Mouse (Mus musculus) frontal cortex, postnatal 10 days (tissue): Measurements from ENCODE around the gene Strap.

Experiments used
- DNase-seq, 2 experiments: peaks; one replicate each; pipeline ENCODE4 v3.0.0; 2022; ENCODE audit warnings: low spot score in 2 of 2, mixed read lengths in 1 of 2

The Strap gene

GRCm38 (mm10) chr6:137774166-137774565 lies 39.3 kb downstream of the Strap start:
- DNase-seq, result no peak

DNA sequence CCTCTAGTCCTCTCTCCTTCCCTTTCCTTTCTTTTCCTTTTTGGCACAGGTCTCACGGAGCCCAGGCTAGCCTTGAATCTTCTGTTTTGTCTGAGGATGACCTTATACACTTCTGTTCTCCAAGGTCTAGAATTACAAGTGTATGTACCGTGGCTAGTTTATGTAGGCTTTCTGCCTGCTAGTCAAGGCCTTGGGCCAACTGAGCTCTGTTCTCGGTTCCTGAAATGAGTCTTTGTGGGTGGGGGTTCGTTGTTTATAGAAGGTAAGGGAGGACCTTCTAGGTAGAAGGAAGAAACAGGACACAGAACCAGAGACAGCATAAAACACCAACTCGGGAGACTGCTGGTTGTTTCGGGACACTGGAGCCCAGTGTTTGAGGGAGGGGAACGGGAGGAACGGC lies 40.3 kb downstream of the Strap start:
- no peak for DNase-seq

DNA sequence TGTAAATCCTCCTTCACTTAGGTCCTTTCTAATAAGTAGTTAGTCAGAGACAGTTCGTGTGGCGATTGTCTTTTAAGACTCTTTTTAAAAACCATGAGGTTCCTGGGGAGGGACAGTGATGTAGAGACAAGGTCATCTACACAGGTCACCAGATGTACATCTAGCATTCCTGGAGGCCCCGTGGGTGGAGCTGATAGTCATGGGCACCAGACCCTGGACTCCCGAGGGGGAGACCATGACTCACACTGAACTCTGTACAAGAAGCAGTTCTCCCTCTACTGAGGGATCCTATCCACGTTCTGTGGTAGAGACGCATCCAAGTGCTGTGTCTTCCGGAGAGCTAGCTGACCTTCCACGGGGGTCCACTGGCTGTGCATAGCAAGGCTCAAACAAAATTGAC lies 42.1 kb downstream of the Strap start:
- DNase-seq, result no peak

- no peak for DNase-seq
Measured at GRCm38 (mm10) chr6:137783899-137784637, 49.2 kb downstream of the Strap start.

DNA sequence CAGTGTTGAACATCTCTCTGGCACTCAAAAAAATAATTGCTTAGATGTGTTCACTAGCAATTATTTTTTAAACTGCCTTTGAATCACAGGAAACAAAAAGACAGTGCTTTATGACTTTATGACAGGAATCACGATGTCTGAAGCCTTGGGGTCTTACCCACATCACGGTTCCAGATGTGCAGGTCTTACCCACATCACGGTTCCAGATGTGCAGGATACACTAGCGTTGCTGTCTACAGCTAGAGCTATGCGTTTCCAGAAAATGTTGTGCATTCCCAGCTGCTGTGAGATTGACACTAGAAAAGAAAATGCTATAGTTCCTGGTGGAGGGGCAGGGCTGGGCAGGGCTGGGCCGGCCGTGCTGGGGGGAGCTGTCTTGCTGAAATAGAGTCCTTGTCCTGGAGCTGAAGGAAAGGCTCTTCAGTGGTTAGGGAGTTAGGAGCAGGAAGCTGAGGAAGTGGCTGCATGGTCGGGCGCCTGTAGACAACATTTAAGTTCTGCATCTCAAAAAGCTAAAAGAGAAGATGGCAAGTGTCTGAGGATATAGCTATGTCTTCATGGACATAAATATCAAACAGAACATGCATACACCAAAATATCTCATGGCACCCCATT lies 54.2 kb downstream of the Strap start:
- DNase-seq, result no peak

DNA sequence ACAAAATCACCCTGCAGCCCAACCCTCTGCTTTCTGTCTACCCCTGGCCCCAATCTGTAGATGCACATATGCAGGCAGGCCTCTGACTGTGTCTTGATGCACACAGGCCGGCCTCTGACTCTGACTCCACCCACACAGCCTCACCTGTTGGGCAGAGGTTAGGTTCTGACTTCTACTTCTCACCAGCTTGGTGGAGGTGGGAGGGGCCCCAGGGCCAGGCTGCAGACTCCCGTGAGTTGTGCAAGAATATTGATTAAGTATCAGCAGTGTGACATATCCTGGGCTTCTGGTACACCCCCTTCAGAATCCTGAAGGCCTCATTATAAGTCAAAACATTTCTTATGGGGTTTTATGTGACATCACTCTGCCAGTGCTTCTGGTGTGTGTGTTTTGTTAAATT lies 54.8 kb downstream of the Strap start:
- no peak for DNase-seq

- DNase-seq, result no peak
Measured at GRCm38 (mm10) chr6:137795494-137795893, 60.6 kb downstream of the Strap start.

GRCm38 (mm10) chr6:137796596-137797567 lies 62.0 kb downstream of the Strap start:
- DNase-seq, result peak in 1 of 2 experiments; percentile 43

DNA sequence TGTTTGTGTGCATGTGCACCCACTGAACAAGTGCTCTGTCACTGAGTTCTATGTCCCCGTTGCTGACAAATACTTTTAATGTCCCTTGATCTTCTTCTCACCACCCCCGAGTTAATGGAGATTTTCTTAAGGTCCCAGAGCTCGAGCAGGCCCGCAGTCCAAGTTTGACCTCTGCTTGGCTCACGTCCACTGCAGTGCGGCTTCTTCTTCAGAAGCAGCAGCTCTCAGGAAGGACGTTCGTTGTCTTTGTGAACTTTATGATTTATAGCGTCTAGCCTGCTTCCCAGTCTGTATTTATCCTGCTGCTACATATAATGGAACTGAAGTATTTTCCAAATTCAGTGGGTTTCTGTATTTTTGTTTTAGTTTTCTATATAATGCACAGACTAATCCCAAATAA lies 64.4 kb downstream of the Strap start:
- DNase-seq, result no peak
